Mouse (Mus musculus): ENCODE results near the gene Anxa1. TPM values are rescaled to one million over a fixed set of nuclear protein-coding genes. Genes with fewer than 3 reads are reported as not detected.

The Anxa1 gene
- total and polyA plus RNA-seq, 3 experiments = not detected

DNA sequence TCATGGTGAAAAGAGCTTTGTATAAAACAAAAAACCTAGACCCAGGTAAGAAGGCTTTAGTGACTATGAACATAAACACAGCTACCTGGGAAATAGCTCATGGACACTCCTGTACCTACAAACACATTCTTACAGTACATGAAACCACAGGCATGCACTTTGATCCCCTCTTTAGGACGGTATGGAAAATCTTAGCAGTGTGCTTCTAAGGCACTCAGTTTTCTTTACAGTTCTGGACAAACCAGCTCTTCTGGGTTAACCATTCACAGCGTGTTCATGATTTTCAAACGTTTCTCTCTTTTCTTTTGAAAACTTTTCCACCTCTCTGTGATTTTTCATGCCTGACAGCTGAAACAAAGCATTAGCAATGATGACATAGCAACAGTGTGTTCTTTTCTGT, 15.7 kb upstream of the Anxa1 start:
- Histone ChIP-seq H3K9ac (ENCODE audit: control insufficient read depth, low read depth, low read length, poor library complexity, severe bottlenecking) (no peak overlapping the region), H3K9me3 (replicated peaks; ENCODE audit: insufficient read depth, low read length) (no peaks in the 10 kb centered on the region), H3K27me3 (ENCODE audit: control insufficient read depth in 1 of 2, insufficient read depth in 2 of 2, low read length in 2 of 2) (0 out of 4 replicates have a peak, but pooled peaks cover 0 to 1% of the 10 kb centered on the region in 2 experiments), H3K27ac (ENCODE audit: control insufficient read depth, low read depth, low read length) (no peak overlapping the region), H3K79me2 (ENCODE audit: control insufficient read depth, insufficient read depth, low read length, poor library complexity) (no peaks in the 10 kb centered on the region), H3K36me3 (ENCODE audit: control insufficient read depth in 1 of 2, insufficient read depth in 2 of 2, low read length in 2 of 2) (no peaks in the 10 kb centered on the region), H3K4me1 (ENCODE audit: control insufficient read depth in 1 of 2, insufficient read depth in 2 of 2, low read length in 2 of 2) (peaks cover 0 to 2% of the 10 kb centered on the region in 2 experiments; a peak in 1 of 4 replicates), H3K4me3 (ENCODE audit: control insufficient read depth in 1 of 2, insufficient read depth in 1 of 2, low read depth in 2 of 2, low read length in 2 of 2) (no peak overlapping the region)
- DNase-seq (ENCODE audit: low read depth, low spot score) = no peak
- no peak for TF ChIP-seq TBP (IDR thresholded peaks at IDR 0.05; ENCODE audit: low read depth, low read length)
- no peak for TF ChIP-seq NRF1 (IDR thresholded peaks at IDR 0.05; ENCODE audit: insufficient read depth, low read depth, low read length, poor library complexity, severe bottlenecking)
- TF ChIP-seq GABPA (IDR thresholded peaks at IDR 0.05; ENCODE audit: low read depth, low read length) = no peak
- no peak for TF ChIP-seq ZMIZ1 (IDR thresholded peaks at IDR 0.05; ENCODE audit: low read depth, low read length)
- no peak for TF ChIP-seq GATA1 (IDR thresholded peaks at IDR 0.05; ENCODE audit: low read depth, low read length)
- TF ChIP-seq POLR2AphosphoS5 (IDR thresholded peaks at IDR 0.05; ENCODE audit: borderline replicate concordance, low read depth, low read length) = no peak
- no peak for TF ChIP-seq MYC (IDR thresholded peaks at IDR 0.05; ENCODE audit: low read depth, low read length)
- no peak for TF ChIP-seq EP300 (IDR thresholded peaks at IDR 0.05; ENCODE audit: low read depth in 1 of 2, low read length in 2 of 2)
- TF ChIP-seq HCFC1 (IDR thresholded peaks at IDR 0.05; ENCODE audit: low read depth, low read length) = no peak
- TF ChIP-seq ELF1 (IDR thresholded peaks at IDR 0.05; ENCODE audit: low read depth, low read length) = no peak
- TF ChIP-seq MEF2A (IDR thresholded peaks at IDR 0.05; ENCODE audit: extremely low read depth, insufficient replicate concordance, low read depth, low read length, poor library complexity, severe bottlenecking) = no peak
- no peak for TF ChIP-seq ZC3H11A (IDR thresholded peaks at IDR 0.05; ENCODE audit: low read depth, low read length)
- no peak for TF ChIP-seq MAX (IDR thresholded peaks at IDR 0.05; ENCODE audit: low read length)
- TF ChIP-seq ETS1 (IDR thresholded peaks at IDR 0.05; ENCODE audit: low read depth, low read length) = no peak
- TF ChIP-seq UBTF (IDR thresholded peaks at IDR 0.05; ENCODE audit: borderline replicate concordance, insufficient read depth, low read depth, low read length) = no peak
- no peak for TF ChIP-seq MAFK (IDR thresholded peaks at IDR 0.05; ENCODE audit: borderline replicate concordance, low read depth, low read length)
- TF ChIP-seq CHD1 (IDR thresholded peaks at IDR 0.05; ENCODE audit: low read depth, low read length) = no peak
- no peak for TF ChIP-seq CTCF (IDR thresholded peaks at IDR 0.05 in 2 of 3, conservative IDR thresholded peaks at IDR 0.05 in 1 of 3; ENCODE audit: control insufficient read depth in 1 of 3, insufficient read depth in 1 of 3, low read depth in 2 of 3, low read length in 3 of 3, poor library complexity in 1 of 3, severe bottlenecking in 1 of 3)
- no peak for TF ChIP-seq E2F4 (IDR thresholded peaks at IDR 0.05; ENCODE audit: borderline replicate concordance, low read depth, low read length)

DNA sequence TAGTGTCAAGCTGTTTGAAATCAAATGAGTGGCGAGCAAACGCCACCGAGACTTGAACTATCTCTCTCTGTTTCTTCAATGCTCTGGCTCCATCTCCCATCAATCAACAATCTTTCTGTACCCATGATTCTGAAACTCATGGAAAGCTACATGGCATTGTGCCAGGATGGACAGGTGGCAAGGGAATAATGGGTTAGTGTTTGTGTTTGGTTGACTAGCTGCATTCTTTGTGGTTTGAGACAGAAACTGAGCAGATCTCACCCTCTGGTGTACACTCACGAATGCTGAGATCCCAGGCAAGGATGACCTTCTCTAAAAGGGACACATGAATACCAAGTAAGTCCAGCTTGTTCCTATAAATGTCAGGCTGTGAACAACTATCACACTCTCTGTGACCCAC, 14.3 kb upstream of the Anxa1 start:
- H3K4me3 ChIP-seq (ENCODE audit: control insufficient read depth in 1 of 2, insufficient read depth in 1 of 2, low read depth in 2 of 2, low read length in 2 of 2) = no peak overlapping the region
- no peak for DNase-seq (ENCODE audit: low read depth, low spot score)
- no peak overlapping the region for H3K27ac ChIP-seq (ENCODE audit: control insufficient read depth, low read depth, low read length)
- H3K36me3 ChIP-seq (ENCODE audit: control insufficient read depth in 1 of 2, insufficient read depth in 2 of 2, low read length in 2 of 2) = no peaks in the 10 kb centered on the region
- no peak for TF ChIP-seq TAL1 (IDR thresholded peaks at IDR 0.05; ENCODE audit: low read length)
- TF ChIP-seq TCF12 (IDR thresholded peaks at IDR 0.05; ENCODE audit: low read depth, low read length) = no peak
- no peak for TF ChIP-seq UBTF (IDR thresholded peaks at IDR 0.05; ENCODE audit: borderline replicate concordance, insufficient read depth, low read depth, low read length)
- TF ChIP-seq HCFC1 (IDR thresholded peaks at IDR 0.05; ENCODE audit: low read depth, low read length) = no peak
- TF ChIP-seq POLR2A (IDR thresholded peaks at IDR 0.05; ENCODE audit: control insufficient read depth in 1 of 2, insufficient read depth in 1 of 2, low read depth in 1 of 2, low read length in 2 of 2, poor library complexity in 1 of 2) = no peak
- TF ChIP-seq USF2 (IDR thresholded peaks at IDR 0.05; ENCODE audit: borderline replicate concordance in 1 of 2, insufficient read depth in 1 of 2, low read depth in 1 of 2, low read length in 2 of 2) = no peak
- TF ChIP-seq CTCF (IDR thresholded peaks at IDR 0.05 in 2 of 3, conservative IDR thresholded peaks at IDR 0.05 in 1 of 3; ENCODE audit: control insufficient read depth in 1 of 3, insufficient read depth in 1 of 3, low read depth in 2 of 3, low read length in 3 of 3, poor library complexity in 1 of 3, severe bottlenecking in 1 of 3) = no peak
- no peak for TF ChIP-seq GABPA (IDR thresholded peaks at IDR 0.05; ENCODE audit: low read depth, low read length)
- no peak for TF ChIP-seq TBP (IDR thresholded peaks at IDR 0.05; ENCODE audit: low read depth, low read length)
- no peak for TF ChIP-seq ZC3H11A (IDR thresholded peaks at IDR 0.05; ENCODE audit: low read depth, low read length)
- no peak for TF ChIP-seq ZKSCAN1 (IDR thresholded peaks at IDR 0.05; ENCODE audit: low read depth, low read length)
- TF ChIP-seq POLR2AphosphoS2 (IDR thresholded peaks at IDR 0.05; ENCODE audit: low read length) = no peak
- TF ChIP-seq ZNF384 (IDR thresholded peaks at IDR 0.05; ENCODE audit: low read depth, low read length) = no peak
- TF ChIP-seq ZMIZ1 (IDR thresholded peaks at IDR 0.05; ENCODE audit: low read depth, low read length) = no peak
- no peak for TF ChIP-seq MYB (IDR thresholded peaks at IDR 0.05; ENCODE audit: low read depth, low read length)
- TF ChIP-seq ETS1 (IDR thresholded peaks at IDR 0.05; ENCODE audit: low read depth, low read length) = no peak
- TF ChIP-seq MAX (IDR thresholded peaks at IDR 0.05; ENCODE audit: low read length) = no peak
- no peak for TF ChIP-seq MEF2A (IDR thresholded peaks at IDR 0.05; ENCODE audit: extremely low read depth, insufficient replicate concordance, low read depth, low read length, poor library complexity, severe bottlenecking)
- no peak for TF ChIP-seq ELF1 (IDR thresholded peaks at IDR 0.05; ENCODE audit: low read depth, low read length)
- peaks cover 0 to 2% of the 10 kb centered on the region in 2 experiments; a peak in 1 of 4 replicates for H3K4me1 ChIP-seq (ENCODE audit: control insufficient read depth in 1 of 2, insufficient read depth in 2 of 2, low read length in 2 of 2)
- H3K9me3 ChIP-seq (replicated peaks; ENCODE audit: insufficient read depth, low read length) = no peaks in the 10 kb centered on the region
- H3K9ac ChIP-seq (ENCODE audit: control insufficient read depth, low read depth, low read length, poor library complexity, severe bottlenecking) = no peak overlapping the region
- 0 out of 4 replicates have a peak, but pooled peaks cover 0 to 1% of the 10 kb centered on the region in 2 experiments for H3K27me3 ChIP-seq (ENCODE audit: control insufficient read depth in 1 of 2, insufficient read depth in 2 of 2, low read length in 2 of 2)
- H3K79me2 ChIP-seq (ENCODE audit: control insufficient read depth, insufficient read depth, low read length, poor library complexity) = no peaks in the 10 kb centered on the region
